Mouse (Mus musculus): ENCODE results near the gene Tnfrsf13c.

The Tnfrsf13c gene

GRCm38 (mm10) chr15:82230098-82230611, 6.0 kb upstream of the Tnfrsf13c start:
- DNase-seq (ENCODE audit: low spot score) = no peak

- DNase-seq (ENCODE audit: low spot score) = no peak
Measured at GRCm38 (mm10) chr15:82229542-82230045, 5.4 kb upstream of the Tnfrsf13c start.

DNA sequence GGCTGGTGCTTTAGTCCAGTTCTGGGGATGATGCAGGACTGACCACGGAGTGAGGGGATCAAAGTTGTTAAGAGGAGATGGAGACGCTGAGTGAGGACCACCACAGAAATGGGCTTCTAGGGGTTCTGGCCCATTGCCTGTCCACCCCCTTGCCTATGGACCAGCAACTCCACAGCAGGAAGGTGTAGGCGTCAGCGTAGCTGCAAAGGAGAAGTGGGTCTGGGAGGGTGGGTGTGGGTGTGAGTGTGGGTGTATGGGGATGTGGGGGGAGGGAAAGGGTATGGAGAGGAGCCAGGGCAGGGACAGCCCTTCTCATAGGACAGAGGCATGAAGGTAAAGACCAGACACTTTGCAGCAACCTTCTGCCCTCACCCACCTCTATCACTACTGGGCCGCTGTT, 1.6 kb upstream of the Tnfrsf13c start:
- no peak for DNase-seq (ENCODE audit: low spot score)

DNA sequence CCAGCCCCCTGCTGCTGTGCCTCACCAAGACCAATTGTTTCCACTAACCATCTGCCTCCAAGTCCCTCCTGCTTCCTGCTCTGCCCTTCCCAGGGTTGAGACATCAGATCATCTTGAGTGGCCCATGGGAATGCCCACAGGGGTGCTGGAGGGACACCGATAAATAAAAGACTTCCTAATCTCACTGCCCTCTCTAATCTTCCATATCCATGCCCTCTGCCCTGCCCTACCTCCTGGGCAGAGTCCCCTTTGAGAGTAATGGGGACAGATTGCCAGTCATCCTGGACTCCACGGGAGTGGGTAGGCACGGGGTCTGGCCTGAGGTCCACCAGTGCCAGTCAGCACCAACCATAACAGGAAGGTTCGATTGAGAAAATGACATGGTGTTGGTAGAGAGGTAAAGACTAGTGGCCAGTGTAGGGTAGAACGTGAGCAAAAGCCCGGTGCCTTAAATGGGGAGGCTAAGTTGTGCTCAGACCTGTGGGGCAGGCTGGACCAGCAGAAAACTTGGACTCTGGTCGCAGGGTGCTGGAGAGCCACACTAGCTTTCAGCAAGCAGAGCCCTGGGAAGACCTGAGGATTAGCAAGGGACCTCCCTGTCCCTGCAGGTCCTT, 540 bp upstream of the Tnfrsf13c start:
- DNase-seq (ENCODE audit: low spot score) = no peak

GRCm38 (mm10) chr15:82223251-82223650, 918 bp downstream of the Tnfrsf13c start:
- no peak for DNase-seq (ENCODE audit: low spot score)

DNA sequence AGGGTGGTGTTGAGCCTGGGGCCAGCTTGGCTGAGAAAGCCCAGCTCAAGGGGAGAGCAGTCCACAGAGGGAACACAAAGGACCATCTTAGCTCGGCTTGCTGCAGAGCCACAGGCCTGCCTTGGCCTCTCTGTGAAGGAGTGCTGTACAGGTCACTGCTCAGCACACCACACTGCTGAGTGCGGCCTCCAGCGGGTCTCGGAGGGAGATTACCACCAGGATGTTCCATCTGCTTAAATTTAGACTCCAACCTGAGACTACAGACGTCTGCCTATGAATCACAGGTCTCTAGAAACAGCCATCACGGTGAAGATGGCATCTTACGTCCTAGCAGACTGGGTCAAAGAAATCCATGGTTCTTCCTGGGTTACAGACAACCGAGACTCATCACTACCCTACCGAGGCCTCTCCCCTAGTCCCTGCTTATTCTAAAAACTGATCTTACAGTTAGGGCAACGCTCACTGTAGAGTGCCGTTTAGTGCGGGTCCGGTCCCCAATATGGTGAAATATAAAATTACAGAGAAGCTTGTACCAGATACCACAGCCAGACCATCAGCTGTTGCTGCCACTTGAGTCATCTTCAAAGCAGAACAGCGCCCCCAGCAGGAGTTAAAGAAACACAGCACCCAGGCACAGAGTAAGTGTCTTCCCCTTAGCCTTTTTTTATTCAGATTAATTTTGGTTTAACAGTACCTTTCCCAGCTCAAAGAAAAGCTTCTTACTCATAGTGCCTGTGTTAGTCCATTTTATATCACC, 2.9 kb downstream of the Tnfrsf13c start:
- DNase-seq (ENCODE audit: low spot score) = no peak

DNA sequence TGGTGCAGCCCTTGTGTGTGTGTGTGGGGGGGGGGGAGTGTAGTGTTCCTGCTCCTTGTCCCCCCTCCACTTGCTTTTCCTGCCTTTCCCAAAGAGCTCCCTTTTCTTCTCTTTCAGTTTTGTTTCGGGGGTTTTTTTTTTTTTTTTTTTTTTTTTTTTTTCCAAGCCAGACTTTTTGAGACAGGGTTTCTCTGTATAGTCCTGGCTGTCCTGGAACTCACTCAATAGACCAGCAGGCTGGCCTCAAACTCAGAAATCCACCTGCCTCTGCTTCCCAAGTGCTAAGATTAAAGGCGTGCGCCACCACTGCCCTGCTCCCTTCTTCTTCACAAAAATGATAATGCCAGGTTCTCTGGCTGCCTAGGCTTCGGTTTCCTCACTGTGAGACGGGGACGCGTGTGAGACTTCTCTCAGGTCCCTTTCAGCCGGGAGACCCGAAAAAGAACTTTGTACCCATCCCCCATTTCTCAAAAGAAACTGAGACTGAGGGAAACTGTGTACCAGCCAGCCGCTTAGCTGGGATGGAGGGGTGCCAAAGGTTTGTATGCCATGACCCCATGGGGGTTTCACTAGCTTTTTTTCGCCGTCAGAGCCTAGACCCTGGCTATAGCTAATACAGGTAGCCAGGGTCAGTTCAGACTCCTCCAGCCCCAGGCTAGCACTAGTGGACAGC, 4.0 kb downstream of the Tnfrsf13c start:
- no peak for DNase-seq (ENCODE audit: low spot score)

- DNase-seq (ENCODE audit: low spot score) = no peak
Measured at GRCm38 (mm10) chr15:82218778-82219666, 5.1 kb downstream of the Tnfrsf13c start.

- no peak for DNase-seq (ENCODE audit: low spot score)
Measured at GRCm38 (mm10) chr15:82217980-82218379, 6.2 kb downstream of the Tnfrsf13c start.

DNA sequence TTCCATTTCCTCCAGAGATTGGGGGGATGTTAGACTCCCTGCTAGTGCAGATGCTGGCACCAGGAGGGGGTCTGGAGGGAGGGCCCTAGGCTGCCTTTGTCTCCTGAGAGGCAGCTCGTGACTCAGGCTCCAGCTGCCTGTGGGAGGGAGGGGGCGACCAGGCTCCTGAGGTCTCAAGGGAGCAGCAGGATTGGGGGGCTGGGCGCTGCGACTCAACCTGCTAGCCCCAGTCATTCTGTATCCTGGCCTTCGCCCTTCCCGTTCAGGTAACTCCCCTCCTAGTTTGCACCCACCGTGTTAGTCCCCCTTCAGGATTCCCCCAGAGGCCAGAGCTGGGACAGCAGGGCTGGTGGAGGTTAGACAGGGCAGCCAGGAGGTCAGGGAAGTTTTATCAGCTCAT, 7.1 kb downstream of the Tnfrsf13c start:
- no peak for DNase-seq (ENCODE audit: low spot score)

DNA sequence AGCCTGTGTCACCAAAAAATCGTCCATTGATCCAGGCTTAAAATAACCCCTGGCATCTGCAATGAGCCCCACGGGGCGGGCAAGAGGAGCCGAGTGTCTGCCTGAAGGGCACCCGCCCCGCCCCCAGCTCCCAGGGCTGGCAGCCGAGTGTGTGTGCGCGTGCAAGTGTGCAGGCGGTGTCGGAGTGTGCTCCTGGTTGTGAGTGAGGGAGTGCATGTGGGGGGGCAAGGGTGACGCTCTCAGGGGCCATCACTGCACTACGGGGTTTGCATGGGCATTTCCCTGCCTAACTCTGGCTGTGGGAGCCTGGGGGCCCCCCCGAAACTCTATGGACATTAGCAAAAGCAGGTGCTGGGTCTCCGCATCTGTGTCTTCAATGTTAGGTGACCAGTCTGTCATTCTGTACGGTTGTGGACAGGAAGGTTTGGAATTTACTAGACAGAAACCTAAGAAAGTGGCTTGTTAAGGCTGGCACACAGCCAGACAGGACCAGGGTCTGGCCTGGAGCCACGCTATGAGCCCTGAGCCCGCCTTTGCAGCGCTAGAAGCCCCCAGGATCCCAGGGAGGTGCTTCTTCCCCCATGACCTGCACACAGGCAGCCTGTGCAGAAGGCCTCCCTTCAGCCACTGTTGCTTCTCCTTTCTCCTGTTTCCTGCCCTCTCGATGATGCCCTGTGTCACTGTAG, 7.9 kb downstream of the Tnfrsf13c start:
- DNase-seq (ENCODE audit: low spot score) = no peak

- no peak for DNase-seq (ENCODE audit: low spot score)
Measured at GRCm38 (mm10) chr15:82215332-82216046, 8.7 kb downstream of the Tnfrsf13c start.

DNA sequence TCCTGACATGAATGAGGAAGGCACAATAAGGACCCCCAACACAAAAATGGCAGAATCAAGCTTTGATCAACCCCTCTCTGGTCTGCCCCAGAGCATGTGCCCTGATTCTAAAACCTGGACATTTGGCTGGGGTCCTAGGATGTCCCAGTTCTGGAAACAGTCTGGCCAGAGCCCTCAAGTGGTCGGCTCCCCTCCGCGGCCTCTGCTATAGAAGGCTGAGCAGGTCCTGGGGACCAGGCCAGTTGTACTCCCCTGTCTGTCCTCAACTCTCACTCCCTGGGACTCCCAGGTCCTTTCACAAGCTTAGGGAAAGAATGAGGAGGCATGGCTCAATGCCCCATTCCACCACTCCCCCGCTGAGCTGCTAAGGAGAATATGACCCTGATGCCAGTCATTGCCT, 10.9 kb downstream of the Tnfrsf13c start:
- no peak for DNase-seq (ENCODE audit: low spot score)

DNA sequence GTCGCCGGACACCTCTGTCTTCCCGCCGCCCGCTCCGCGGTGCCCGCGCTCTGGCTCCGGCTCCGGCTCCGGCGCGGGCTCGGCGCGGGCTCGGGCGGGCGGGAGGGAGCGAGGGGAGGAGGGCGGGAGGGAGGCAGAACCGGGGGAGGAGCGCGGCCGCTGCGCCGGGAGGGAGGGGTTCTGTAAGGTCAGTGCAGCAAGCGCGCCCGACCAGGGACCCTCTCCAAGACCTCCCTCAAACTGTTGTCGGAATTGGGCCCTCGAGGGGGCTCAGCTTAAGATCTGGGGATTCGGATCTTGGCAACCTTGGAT, 11.5 kb downstream of the Tnfrsf13c start, which contains the start of gene Shisa8:
Gene Shisa8 (minus strand): TSS at position 64 of the 312 bp plus-strand sequence.
- peak; percentile 51 for DNase-seq (ENCODE audit: low spot score)

- peak; percentile 50 for DNase-seq (ENCODE audit: low spot score)
Measured at GRCm38 (mm10) chr15:82211911-82212751, 12.0 kb downstream of the Tnfrsf13c start.

DNA sequence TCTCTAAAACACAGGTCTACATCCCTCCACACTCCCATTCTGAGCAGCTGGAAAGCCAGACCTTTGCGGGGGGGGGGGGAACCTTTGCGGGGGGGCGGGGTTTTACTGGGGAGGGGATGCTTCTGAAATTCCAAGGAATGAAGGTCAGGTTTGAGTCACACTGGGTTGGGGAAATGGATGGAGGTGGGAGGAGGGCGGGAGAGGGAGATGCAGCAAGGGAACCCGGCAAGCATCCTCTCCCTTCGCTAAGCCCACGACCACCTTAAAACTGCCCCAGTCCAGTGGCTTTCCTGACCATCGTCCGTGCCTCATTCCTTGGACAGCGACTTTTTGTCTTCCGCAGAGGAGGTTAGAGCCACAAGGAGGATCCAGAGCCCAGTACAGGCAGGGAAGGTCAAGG, 12.9 kb downstream of the Tnfrsf13c start:
- no peak for DNase-seq (ENCODE audit: low spot score)

GRCm38 (mm10) chr15:82210801-82211200, 13.4 kb downstream of the Tnfrsf13c start:
- DNase-seq (ENCODE audit: low spot score) = no peak

GRCm38 (mm10) chr15:82209295-82210050, 14.7 kb downstream of the Tnfrsf13c start:
- no peak for DNase-seq (ENCODE audit: low spot score)

GRCm38 (mm10) chr15:82208307-82208706, 15.9 kb downstream of the Tnfrsf13c start:
- no peak for DNase-seq (ENCODE audit: low spot score)
